Mouse (Mus musculus) CD4-positive helper T cell, adult 2 months (primary cell): ENCODE measurements around the gene Ttc3.

Experiments used
- DNase-seq: peaks from one replicate; pipeline ENCODE4 v3.0.0-alpha.2; 2012; ENCODE audit warnings: low read depth, missing footprints, low spot score

The Ttc3 gene

DNA sequence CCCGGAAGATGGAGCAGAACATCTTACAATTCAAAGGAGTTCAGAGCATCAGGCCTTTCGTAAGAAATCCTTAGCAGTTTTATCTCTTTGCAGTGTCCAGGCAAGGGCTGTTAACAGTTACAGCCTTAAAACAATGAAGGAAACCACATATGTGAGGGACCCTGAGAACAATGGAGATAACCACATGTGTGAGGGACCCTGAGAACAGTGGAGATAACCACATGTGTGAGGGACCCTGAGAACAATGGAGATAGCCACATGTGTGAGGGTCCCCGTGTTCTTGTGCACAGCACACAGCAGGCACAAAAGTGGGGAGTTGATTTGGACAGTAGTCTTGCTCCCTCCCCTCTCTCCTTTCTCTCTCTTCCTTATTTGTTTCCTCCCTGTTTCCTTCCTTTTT is 12.3 kb upstream of the Ttc3 start:
- no peak for DNase-seq

DNA sequence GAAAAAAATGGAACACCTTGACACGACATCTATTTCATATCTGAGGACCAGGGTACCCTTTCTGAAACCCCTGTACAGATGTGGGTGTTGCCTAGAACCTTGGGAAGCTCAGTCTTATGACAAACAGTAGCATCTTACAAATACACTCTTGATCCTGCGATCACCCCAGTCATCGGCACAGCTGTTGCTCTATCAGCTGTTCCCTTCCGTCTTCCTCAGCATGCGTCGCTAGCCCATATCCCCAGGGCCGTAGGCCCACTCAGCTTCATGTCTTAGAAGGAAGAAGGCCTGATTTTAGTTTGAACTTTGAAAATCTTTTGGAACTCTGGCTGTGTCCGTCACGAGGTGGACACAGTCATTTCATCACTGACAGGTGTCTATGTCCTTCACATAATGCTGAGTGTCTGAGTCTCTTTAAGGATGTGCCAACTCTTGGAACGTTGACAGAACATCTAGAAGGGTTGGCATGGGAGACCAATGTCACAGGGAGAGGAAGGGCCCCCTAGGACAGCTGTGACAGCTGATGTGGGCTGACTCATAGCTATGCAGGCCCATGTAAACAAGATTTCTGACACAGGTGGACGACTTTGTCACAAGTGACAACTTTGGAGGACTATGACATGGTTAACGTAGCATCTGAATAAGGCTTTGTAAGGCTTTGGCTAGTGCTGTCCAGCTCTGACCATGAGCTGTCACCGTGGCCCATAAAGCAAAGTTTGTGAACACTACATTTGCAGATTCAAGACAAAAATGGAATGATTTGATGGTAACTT is 9.7 kb upstream of the Ttc3 start:
- DNase-seq, result no peak

DNA sequence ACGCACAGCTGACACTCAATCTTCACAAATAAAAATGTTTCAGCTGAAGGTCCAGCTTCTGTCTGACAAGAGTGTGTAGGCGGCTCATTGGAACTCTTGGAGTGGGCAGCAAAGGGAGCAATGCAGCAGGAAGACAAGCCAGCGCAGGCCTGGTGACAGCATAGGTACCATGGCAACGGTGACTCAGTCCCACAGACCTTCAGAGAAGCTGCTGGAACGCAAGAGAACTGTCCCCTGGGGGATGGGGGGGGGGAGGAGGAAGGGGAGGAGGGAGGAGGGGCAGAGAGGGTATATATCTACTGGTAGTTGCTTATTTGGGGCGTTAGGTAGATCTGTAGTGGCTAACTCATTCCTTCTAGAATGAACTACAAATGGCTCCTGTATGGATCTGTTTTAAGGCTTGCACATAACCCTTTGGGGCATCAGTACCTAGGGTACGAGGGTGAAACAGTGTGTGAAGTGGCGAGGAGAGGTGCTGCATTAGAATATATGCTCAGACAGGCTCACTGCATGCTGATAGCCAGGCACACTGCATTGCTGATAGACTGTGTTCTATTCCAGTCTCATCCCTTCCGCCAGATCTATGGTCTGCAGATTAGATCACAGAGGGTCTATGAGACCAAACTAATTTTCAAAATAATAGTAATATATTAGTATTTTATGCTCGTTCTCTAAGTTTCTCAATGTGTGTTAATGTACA is 8.1 kb upstream of the Ttc3 start:
- no peak for DNase-seq

DNA sequence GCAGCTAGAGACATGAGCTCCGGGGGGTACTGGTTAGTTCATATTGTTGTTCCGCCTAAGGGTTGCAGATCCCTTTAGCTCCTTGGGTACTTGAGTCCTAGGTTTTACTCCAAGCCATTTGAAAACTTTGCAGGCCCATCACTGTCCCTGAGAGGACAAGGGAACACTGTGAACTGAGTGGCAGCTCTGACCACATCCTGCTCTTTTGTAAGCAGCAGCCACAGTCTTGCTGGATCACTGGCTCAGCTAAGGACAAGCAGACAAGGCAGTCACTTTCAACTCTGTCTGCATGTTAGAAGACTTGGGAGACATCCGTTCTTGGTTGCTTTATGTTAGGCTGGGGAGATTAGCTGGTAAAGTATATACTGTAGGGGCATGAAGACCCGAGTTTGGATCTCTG is 6.6 kb upstream of the Ttc3 start:
- no peak for DNase-seq

DNA sequence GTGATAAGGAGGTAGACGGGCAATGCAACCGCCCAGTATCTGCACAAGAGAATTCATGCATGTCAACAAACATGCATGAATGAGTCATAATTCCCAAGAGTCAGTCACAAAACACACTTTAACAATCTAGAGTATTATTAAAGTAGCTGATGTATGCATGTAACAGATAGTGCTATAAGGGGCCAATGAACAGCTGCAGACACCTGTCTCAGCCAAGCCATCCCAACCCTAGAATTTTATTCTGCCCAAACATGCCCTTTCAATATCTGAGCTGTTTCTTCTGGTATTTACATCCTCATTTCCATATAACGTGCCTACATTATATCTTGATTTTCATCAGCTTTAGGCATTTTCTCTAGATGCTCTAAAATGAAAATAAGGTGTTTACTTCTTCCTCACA is 5.0 kb upstream of the Ttc3 start:
- no peak for DNase-seq

DNA sequence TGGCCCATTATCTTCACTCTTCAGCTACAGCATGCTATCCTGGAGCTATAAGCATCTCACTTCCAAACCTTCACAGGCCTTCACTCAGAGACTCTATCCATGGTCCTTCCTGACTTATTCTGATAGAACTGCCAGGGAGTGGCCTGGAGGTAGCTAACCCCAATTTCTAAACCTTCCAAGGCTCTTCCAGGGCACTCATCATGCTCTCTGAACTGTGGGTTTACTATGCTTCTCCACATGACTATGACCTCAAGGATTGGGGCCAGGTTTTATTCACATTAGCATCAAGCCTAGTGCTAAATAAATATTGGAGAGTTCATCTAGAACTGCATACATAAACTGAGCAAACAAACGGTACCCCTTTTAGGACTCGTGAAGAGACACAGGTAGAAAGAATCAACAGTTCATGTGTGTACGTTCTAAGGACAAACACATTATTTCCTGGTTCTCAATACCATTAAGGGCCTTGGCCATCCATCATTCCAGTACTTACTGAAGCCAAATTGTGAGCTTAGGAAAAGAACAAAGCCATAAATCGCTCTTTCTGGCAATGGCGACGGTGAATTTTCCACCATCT is 734 bp upstream of the Ttc3 start:
- DNase-seq, result no peak

DNA sequence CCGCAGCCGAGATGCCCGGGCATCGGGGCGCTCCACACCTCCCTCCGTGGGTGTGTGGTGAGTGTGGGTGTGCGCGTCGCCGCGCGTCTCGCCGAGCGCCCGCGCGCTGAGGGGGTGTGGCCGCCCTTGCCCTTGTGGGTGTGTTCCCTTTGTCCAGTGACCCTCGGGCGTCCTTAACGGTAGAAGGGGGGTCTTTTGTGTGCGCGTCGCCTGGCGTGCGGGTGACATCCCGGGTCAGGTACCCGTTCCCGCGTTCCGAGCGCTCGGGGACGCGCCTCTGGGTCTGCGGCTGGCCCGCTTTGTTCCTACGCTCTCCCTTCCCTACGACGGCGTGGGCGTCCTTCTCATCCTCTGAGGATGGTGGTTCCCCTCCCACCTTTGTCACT is 490 bp downstream of the Ttc3 start:
- peak; percentile 86 for DNase-seq

DNA sequence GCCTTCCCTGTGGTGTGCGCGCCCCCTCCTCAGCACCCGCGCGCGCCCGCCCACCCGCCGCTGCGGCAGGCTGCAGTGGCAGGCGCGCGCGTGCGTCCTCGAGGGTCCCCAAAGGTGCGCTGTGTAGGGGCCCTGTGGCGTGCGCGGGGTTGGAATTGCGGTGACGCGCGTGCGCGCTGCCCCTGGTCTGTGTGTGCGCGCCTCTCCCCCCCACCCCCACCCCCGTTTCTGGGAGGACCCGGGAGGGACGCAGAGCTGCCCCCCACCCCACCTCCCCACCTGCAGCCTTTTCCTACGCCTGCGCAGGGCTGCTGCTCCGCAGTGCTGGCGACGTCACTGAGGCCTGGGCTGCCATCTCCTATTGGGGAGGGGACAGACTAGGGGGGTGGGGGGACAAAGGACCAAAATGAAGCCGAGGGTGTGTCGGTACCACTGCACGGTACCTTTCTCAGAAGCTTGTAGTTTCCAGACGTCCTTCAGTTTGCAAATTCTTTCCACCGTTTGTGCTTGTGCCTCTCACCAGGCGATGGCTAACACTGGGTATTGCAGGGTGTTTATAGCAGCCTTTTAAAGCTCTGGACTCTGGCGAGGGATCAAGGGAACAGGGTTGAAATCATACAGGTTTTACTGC is 998 bp downstream of the Ttc3 start, which contains the start of gene Pigp:
Gene Pigp, minus strand, starts transcription at position 542 of the 631 bp plus-strand sequence.
- DNase-seq, result peak; percentile 86

DNA sequence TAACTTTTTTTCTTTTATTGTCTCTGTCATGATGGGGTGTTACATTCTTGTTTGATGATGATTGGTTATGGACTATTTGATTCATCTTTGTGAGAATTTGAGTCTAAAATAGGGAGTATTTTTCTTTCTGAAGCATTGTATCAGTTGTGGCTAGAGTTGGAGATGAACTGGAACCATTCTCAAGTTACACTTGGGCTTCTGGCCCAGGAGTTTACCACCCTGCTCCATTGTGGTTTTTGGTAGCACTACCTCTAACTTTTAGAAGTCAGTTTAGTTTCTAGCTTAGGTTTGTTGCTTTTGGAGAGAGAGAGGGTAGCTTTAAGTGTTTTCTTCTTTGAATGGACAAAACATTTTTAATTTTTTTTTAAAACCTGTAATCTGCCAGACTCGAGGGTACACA is 9.0 kb downstream of the Ttc3 start:
- no peak for DNase-seq

DNA sequence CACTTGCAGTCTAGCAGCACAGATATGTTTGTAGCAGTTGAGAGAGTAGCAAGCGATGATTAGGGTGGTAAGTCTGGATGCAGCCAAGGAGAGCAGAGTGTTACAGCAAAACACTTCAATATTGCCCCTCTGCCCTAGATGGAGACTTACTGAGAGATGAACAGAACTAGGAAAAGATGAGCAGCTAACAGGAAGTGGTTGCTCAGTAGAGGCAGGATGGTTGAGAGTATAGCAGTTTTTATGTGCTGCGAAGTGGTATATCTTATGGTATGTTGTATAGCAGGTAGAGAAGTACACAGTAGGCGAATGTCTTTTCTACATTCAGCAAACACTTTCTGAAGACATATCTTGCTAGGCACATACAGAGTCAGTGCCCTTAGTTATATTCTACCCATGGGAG is 12.9 kb downstream of the Ttc3 start:
- DNase-seq, result peak; percentile 38

DNA sequence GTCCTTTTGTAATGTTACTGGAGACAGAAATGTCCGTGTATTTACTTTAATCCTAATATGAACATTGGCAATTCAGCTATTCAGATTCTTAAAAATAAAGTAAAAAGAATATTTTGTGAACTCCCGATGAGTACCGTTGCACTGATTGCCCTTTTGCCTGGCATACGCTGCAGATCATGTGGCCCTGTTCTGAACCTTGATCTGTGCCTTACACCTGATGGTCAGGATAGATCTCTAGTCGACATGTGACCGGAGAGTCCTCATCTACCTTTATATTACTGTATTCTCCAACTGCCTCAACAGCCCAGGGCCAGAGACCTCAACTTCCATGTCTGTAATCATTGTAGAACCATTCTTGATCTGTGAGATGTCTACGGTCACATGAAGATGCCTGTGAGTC is 17.3 kb downstream of the Ttc3 start:
- no peak for DNase-seq

DNA sequence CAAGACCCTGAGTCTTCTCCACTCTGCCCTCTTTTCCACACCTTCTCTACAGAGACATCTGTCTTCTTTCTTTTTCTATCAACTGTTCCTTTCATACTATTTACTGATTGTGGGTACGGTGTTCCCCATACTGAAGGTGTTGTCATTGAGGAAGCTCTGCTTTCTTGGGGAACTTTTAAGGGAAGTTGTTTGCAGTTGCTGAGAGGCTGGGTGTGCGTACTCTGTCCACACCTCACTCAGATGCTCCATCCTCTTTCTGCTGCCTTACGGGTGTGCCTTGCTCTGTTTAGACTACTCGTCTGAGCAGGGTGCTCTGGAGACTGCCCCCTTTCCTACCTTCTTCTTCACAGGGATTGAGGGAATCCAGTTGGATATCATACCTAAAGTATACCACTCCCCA is 21.9 kb downstream of the Ttc3 start:
- no peak for DNase-seq

DNA sequence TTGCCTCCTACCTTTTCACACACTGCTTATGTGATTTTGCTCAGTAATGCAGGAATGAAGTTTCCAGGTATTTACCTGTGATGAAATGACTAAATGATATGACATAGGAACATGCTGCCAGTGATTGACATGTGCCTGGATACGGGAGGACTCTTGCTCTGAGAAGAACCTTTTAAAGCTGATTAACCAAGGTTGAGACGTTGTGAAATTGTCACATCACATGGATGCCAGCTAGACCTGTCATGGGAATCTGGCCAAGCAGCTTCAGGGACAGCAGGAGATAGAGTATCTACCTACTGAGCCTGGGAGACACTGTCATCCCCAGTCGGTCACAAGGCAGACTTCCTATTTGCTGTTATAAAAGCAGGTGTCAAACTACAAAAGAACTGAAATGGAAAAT is 24.6 kb downstream of the Ttc3 start:
- no peak for DNase-seq

DNA sequence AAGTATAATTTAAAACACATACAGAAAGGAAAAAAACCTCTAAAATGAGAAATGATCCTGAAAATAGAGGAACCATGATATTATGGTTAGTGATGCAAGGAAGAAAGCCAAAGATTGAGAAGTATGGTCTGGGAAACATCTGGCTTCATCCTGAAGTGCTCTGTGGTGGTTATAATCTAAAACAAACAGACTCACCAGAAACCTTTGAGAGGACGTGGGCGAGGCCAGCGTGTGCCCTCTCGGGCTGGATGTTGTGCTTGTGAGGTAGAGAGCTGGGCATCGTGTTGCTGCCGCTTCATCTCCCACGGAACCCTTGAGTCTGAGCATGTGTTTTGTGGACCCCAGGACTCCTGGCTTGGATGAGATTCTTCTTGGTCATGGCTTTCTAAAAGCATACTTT is 26.2 kb downstream of the Ttc3 start:
- no peak for DNase-seq

DNA sequence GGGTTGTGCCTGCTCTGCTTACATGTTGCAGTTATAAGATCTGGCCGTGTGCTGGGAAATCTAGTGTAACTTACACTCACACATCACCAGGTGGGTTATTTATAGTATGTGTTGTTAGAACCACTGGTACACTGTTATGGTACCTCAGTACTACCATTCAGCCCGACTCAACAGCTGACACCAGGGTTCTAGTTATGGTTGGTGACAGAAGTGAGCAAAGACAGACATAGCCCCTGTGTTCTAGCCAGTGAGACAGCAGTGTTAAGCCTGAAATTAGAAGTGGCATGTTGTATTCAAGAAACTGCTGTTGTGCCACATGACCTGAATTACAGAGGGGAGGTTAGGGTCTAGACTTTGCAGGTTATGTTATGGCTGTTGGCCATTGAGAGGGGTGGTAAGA is 28.7 kb downstream of the Ttc3 start:
- DNase-seq, result no peak

DNA sequence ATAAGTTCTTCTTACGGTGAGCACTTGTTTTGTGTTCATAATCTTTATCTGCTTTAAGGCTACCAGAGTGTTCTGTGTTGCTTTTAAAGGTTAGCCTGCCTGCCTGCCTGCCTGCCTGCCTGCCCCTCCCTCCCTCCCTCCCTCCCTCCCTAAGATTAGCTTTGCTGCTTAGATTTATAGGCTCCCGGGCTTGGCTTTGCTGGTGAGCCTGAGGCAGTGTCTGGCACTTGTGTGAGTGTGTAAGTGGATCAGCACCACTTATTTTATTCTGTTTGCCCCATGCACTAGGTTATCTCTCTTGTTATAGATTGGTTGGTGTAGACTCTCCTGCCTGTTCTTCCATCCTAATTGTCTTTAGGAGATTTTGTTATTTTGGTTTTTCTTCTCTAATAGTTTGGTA is 31.2 kb downstream of the Ttc3 start:
- no peak for DNase-seq

DNA sequence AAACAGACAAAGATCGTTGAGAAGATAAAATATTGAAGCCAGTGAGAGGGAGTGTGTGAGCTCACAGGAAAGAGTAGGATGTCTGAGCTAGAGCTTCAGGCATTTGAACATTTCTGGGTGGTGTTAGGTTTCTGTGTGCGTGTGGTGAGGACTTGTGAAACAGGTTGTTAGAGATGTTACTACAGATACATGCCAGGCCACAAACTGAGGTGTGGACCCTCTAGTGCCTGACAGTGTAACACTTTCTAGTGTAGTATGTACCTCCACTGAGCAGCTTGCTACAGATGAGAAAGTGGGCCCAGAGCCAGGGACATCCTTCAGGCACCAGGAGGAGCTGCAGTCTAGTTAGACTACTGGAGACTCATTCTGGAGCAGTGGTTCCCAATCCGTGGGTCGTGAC is 31.8 kb downstream of the Ttc3 start:
- DNase-seq, result peak; percentile 57

DNA sequence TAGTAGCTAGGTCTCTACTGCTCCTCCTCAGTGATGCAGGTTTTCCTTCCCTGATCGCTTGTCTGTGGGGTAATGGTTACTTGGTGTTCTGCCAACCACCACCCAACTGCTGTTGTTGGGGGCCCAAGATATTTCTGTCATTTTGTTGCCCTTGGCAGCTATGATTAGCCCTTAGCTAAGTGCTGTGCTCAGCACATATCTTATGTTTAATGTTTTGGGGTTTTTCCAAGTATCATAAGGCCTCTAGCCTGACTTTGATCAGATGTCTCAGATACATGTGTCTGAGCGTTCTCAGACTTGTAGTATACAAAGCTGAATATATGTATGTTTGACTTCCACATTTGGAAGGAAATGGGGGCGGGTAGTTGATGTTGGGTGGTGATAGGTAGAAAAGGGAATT is 40.9 kb downstream of the Ttc3 start:
- no peak for DNase-seq

DNA sequence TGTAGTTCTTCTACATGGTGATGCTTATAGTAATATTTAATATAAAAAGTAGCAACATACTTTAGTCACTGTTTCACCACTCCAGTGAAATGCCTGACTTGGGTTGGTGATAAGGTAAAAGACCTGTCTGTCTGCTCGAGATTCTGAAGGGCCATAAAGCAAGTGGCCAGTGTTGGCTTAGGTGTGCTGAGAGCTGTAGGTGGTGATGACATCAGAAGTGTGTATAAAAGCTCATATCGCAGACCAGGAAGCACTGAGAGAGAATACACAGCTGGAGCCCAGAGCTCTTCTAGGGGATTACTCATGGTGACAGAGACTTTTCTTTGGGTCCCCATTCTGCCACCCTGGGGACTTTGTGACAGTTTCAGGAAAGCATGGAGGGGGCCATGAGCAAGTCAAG is 41.8 kb downstream of the Ttc3 start:
- no peak for DNase-seq

DNA sequence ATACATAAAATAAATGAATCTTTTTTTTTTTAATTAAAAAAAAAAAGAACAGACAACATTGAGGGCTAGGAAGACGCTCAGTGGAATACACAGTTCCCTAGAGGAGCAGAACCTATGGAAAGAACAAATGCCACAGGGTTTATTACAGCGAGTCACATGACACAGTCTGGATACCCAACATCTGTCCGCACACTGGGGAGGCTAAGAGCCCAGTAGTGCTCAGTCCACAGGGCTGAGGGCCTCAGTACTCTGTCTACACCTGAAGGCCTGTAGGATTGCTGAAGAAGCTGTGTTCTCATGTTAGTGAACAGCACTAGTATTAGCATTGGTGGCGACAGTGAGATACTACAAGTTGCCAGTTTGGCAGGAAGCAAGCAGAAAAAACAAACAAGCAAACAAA is 42.3 kb downstream of the Ttc3 start:
- no peak for DNase-seq

DNA sequence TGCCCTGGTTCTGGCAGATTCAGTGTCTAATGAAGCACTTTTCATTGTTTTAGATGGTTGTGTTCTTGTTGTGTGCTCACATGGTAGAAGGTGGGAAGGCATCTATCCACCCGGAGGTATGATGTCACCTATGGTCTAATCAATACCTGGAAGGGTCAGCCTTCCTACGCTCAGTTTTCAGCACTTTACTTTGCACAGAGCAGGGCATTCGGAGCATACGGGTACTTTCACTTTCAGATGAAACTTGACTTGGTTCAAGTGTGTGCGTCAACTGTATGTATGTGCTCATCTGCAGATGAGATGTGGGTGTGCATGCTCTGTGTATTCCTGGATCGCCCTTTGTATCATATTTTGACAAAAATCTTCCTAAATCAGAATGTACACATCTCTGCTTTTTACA is 43.7 kb downstream of the Ttc3 start:
- DNase-seq, result peak; percentile 23

DNA sequence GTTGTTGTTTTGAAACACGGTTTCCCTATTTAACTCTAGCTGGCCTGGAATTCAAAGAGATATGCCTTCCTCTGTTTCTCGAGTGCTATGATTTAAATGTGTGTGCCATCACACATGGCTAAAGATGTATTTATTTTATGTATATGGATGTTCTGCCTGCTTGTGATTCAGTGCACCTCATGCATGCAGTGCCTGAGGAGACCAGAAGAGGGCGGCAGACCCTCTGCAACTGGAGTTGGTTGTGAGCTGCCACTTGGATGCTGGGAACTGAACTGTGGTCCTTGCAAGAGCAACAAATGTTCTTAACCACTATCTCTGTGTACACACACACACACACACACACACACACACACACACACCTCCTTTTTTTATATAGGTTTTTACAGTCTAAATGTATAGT is 50.1 kb downstream of the Ttc3 start:
- peak; percentile 12 for DNase-seq

DNA sequence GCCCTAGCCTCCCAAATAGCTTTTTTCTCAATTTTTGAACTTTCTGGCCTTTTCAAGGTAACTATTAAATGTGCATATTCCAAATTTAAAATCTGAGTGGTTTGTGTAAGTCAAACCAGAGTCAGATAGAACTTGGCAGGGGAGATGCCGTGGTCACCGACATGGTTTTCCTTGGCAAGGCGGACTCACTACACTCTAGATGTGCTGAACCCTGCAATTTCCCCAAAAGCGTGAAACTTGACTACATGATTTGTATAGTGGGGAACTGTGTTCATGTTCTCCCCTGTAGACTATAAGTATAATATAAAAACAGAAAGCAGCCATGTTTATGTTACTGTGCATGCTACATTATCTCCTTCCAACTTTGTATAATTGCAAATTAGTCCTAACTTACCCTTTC is 58.5 kb downstream of the Ttc3 start:
- DNase-seq, result no peak
